Mouse (Mus musculus) gastrocnemius, adult 18-20 months (tissue): Measurements from ENCODE around the gene Srsf4. TPM values are rescaled to one million over a fixed set of nuclear protein-coding genes. Genes with fewer than 3 reads are reported as not detected.

ENCODE experiments used
- DNase-seq: peaks from one replicate; pipeline ENCODE4 v3.0.0; 2021; ENCODE audit warnings: low spot score
- total RNA-seq, 2 experiments: library from RNA; stranded (reverse); gene quantifications; 2 replicates each; pipeline ENCODE4 v1.2.3; 2021

Gene Srsf4
- total RNA-seq, 2 experiments from 2014 or later: 28.0 TPM

GRCm38 (mm10) chr4:131914046-131914643, 40.7 kb downstream of the Srsf4 start:
- DNase-seq: no peak

GRCm38 (mm10) chr4:131914891-131915469, 41.6 kb downstream of the Srsf4 start:
- no peak for DNase-seq

GRCm38 (mm10) chr4:131915821-131916328, 42.5 kb downstream of the Srsf4 start:
- no peak for DNase-seq

GRCm38 (mm10) chr4:131916425-131916824, 43.0 kb downstream of the Srsf4 start:
- DNase-seq: peak; percentile 83

GRCm38 (mm10) chr4:131917010-131917555, 43.7 kb downstream of the Srsf4 start:
- DNase-seq: no peak

- no peak for DNase-seq
These were observed 44.7 kb downstream of the Srsf4 start for GRCm38 (mm10) chr4:131918026-131918533.

GRCm38 (mm10) chr4:131918711-131919500, 45.5 kb downstream of the Srsf4 start:
- DNase-seq: no peak

- no peak for DNase-seq
These were observed 46.2 kb downstream of the Srsf4 start for GRCm38 (mm10) chr4:131919506-131920140.

- DNase-seq: no peak
These were observed 46.8 kb downstream of the Srsf4 start for GRCm38 (mm10) chr4:131920141-131920594.

GRCm38 (mm10) chr4:131920595-131921351, 47.4 kb downstream of the Srsf4 start:
- peak; percentile 43 for DNase-seq

GRCm38 (mm10) chr4:131921461-131922346, 48.3 kb downstream of the Srsf4 start, which contains the start of gene Tmem200b:
Gene Tmem200b, plus strand, starts transcription at chr4:131921771.
- no peak for DNase-seq

- no peak for DNase-seq
These were observed 49.0 kb downstream of the Srsf4 start for GRCm38 (mm10) chr4:131922404-131922803.

GRCm38 (mm10) chr4:131924096-131924810, 50.8 kb downstream of the Srsf4 start:
- no peak for DNase-seq

- no peak for DNase-seq
These were observed 55.7 kb downstream of the Srsf4 start for GRCm38 (mm10) chr4:131929146-131929545.

- no peak for DNase-seq
These were observed 66.0 kb downstream of the Srsf4 start for GRCm38 (mm10) chr4:131939459-131939858.

GRCm38 (mm10) chr4:131940846-131941245, 67.4 kb downstream of the Srsf4 start:
- DNase-seq: no peak

- no peak for DNase-seq
These were observed 74.4 kb downstream of the Srsf4 start for GRCm38 (mm10) chr4:131947848-131948247.

GRCm38 (mm10) chr4:131949903-131950302, 76.5 kb downstream of the Srsf4 start:
- no peak for DNase-seq

GRCm38 (mm10) chr4:131950657-131951056, 77.2 kb downstream of the Srsf4 start:
- no peak for DNase-seq
